Mouse (Mus musculus) intestine, embryonic 16.5 days (tissue): Measurements from ENCODE around the gene Ankra2. TPM values are rescaled to one million over a fixed set of nuclear protein-coding genes. Genes with fewer than 3 reads are reported as not detected.

ENCODE experiments used
- ATAC-seq: fragments of 200-750 bp; cut with Nextera tagmentation; 2 replicates; pipeline ENCODE4 v1.8.0; 2017; ENCODE audit warnings: moderate TSS enrichment, moderate library complexity
- H3K27ac ChIP-seq: fragments of 300-500 bp; sonication (generic); 2 replicates; pipeline ENCODE4 v1.5.1; 2014; ENCODE audit warnings: mild to moderate bottlenecking, low read length
- H3K27me3 ChIP-seq: fragments of 300-500 bp; sonication (generic); replicated peaks from 2 replicates; pipeline ENCODE4 v1.6.1; 2014; ENCODE audit warnings: low read length, control low read depth, mixed read lengths; ENCODE audit not compliant: control insufficient read depth, insufficient read depth
- H3K36me3 ChIP-seq: fragments of 300-500 bp; sonication (generic); 2 replicates; pipeline ENCODE4 v1.6.1; 2014; ENCODE audit warnings: low read length, control low read depth; ENCODE audit not compliant: control insufficient read depth, insufficient read depth
- H3K4me1 ChIP-seq: fragments of 300-500 bp; sonication (generic); 2 replicates; pipeline ENCODE4 v1.6.1; 2014; ENCODE audit warnings: low read length, control low read depth, mixed read lengths; ENCODE audit not compliant: control insufficient read depth, insufficient read depth
- H3K4me2 ChIP-seq: fragments of 300-500 bp; sonication (generic); 2 replicates; pipeline ENCODE4 v1.6.1; 2014; ENCODE audit warnings: low read depth, low read length, control low read depth
- H3K4me3 ChIP-seq: fragments of 300-500 bp; sonication (generic); 2 replicates; pipeline ENCODE4 v1.5.1; 2014; ENCODE audit warnings: mild to moderate bottlenecking, low read length
- H3K9ac ChIP-seq: fragments of 300-500 bp; sonication (generic); 2 replicates; pipeline ENCODE4 v1.6.1; 2014; ENCODE audit warnings: low read depth, low read length
- H3K9me3 ChIP-seq: fragments of 300-500 bp; sonication (generic); 2 replicates; pipeline ENCODE4 v1.6.1; 2016; ENCODE audit warnings: low read length, control low read depth; ENCODE audit not compliant: control insufficient read depth
- WGBS: fragments of 180-500 bp; shearing (Covaris S2); extraction: QIAGEN DNeasy Blood & Tissue Kit; methylation state at CpG from one replicate; pipeline ENCODE4 v1.1.7; 2014; 5-methylcytosine and 5-hydroxymethylcytosine counted together
- polyA plus RNA-seq: library from polyadenylated mRNA; unstranded; fragments of >200 nt; fragmentation: Nextera tagmentation; extraction: Ambion mirVana; gene quantifications from 2 replicates; pipeline ENCODE4 v1.2.1, GENCODE M21; 2015

The Ankra2 gene
- polyA plus RNA-seq, 1 experiment from 2014 or later, result 17.2 TPM

DNA sequence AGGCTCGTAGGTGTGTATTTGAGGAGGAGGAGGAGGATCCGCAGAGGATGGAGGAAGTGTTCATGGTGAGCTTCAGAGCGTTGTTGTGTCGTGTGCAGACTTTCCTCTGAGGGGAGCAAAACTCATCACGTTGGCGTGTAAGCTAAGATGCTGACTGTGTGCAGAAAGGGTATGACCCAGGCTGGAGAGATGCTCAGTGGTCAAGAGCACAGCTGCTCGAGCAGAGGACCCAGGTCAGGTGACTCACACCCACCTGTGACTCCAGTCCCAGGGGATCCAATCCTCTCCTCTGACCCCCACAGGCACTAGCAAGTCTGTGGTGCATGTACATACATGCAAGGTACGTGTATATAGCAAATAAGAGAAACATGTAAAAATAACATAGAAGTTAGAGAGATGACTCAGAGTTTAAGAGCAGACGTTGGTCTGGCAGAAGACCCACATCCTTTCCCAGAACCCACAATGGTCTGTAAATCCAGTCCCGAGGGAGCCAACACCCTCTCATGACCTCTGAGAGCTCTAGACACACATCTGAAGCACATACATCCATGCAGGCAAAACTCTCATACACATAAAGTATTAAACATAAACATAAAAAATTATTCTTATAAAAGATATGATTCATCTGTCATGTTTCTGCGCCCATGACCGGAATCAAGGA is 18.2 kb downstream of the Ankra2 start:
- Histone ChIP-seq H3K4me1 (no peaks in the 10 kb centered on the region), H3K4me3 (no peak overlapping the region), H3K27ac (no peak overlapping the region), H3K9ac (no peak overlapping the region), H3K36me3 (no peaks in the 10 kb centered on the region), H3K9me3 (no peaks in the 10 kb centered on the region), H3K4me2 (no peak overlapping the region), H3K27me3 (no peaks in the 10 kb centered on the region)
- ATAC-seq, result no peak
- 78% methylated on average over 12 of the region's 12 CpGs for WGBS

DNA sequence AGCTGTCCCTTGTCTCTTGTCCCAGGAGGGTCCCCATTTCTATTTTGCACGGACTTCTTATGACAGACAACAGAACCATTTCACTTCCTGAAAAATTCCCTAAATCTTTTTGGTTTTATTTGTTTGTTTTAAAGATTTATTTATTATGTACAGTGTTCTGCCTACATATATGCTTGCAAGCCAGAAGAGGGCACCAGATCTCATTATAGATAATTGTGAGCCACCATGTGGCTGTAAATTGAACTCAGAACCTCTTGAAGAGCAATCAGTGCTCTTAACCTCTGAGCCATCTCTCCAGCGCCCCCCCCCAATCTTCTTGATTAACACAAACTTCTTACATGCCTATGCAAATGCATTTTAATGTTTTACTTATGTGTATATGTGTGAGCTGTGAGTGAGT is 27.8 kb downstream of the Ankra2 start:
- Histone ChIP-seq H3K9me3 (0 out of 2 replicates have a peak, but pooled peaks cover 4% of the 10 kb centered on the region), H3K36me3 (no peaks in the 10 kb centered on the region), H3K4me2 (no peak overlapping the region), H3K9ac (no peak overlapping the region), H3K4me1 (no peaks in the 10 kb centered on the region), H3K4me3 (no peak overlapping the region), H3K27ac (no peak overlapping the region), H3K27me3 (no peaks in the 10 kb centered on the region)
- WGBS, result 42% methylated on average over 2 of the region's 2 CpGs
- ATAC-seq, result no peak

DNA sequence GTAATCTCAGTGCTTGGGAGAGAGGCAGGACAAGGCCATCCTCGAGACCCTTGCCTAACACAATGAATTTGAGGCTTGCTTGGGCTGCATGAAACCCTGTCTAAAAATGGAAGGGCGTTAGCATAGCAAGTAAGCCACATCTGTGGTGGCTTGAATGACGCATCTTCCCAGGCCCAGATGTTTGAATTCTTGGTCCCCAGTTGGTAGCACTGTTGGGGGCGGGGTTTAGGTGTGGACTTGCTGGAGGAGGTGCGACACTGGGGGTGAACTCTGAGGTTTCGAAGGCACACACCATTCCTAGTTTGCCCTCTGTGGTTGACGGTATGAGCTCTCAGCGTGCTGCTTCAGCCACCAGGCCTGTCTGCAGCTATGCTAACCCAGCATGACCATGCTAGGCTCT is 28.8 kb downstream of the Ankra2 start:
- Histone ChIP-seq H3K36me3 (no peaks in the 10 kb centered on the region), H3K9ac (no peak overlapping the region), H3K4me3 (no peak overlapping the region), H3K27me3 (no peaks in the 10 kb centered on the region), H3K4me2 (no peak overlapping the region), H3K27ac (no peak overlapping the region), H3K9me3 (0 out of 2 replicates have a peak, but pooled peaks cover 4% of the 10 kb centered on the region), H3K4me1 (no peaks in the 10 kb centered on the region)
- no peak for ATAC-seq
- 84% methylated on average over 8 of the region's 8 CpGs for WGBS

DNA sequence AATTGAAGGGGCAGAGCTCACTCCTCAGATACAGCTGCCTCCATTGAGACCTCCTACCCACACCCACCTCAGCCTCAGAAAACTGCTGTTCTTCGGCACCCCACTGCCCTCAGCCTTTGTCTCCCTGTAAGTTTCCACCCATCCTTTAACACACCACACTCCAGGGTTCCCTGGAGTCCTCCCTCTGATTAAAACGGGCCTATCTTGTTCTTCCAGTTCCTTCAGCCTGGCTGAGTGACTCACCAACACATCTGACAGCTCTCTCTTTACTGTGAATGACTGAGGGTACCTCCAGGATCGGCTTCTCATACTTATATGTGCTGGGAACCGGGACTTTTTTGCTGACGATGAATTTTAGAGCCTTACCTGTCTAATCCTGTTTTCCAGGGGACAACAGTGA is 33.2 kb downstream of the Ankra2 start:
- H3K27ac ChIP-seq, result no peak overlapping the region
- H3K36me3 ChIP-seq, result no peaks in the 10 kb centered on the region
- no peak overlapping the region for H3K4me3 ChIP-seq
- no peaks in the 10 kb centered on the region for H3K27me3 ChIP-seq
- H3K9me3 ChIP-seq, result 0 out of 2 replicates have a peak, but pooled peaks cover 4% of the 10 kb centered on the region
- H3K4me1 ChIP-seq, result no peaks in the 10 kb centered on the region
- no peak overlapping the region for H3K9ac ChIP-seq
- WGBS, result 36% methylated on average over 5 of the region's 5 CpGs
- peak; percentile 64 for ATAC-seq
- no peak overlapping the region for H3K4me2 ChIP-seq

DNA sequence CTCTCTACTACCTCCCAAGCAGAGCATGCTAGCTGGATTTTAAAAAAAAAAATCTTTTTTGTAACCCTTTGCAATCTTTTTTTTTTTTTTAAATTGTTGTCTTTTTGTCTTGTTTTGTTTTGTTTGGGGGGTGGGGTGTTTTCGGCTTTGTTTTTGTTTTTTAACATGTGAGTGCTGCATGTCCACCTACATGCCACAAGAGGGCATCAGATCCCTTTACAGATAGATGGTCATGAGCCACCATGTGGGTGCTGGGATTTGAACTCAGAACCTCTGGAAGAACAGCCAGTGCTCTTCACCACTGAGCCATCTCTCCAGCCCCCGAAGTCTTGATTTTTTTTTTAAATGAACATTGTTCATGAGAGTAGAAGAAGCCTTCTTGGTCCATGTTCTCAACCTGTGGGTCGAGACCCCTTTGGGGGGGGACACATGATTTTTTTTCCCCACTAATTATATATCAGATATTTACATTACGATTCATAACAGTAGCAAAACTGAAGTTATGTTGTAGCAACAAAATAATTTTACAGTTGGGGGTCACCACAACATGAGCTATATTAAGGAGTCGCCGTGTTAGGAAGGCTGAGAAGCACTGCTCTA is 35.1 kb downstream of the Ankra2 start:
- H3K27me3 ChIP-seq, result no peaks in the 10 kb centered on the region
- 91% methylated on average over 6 of the region's 6 CpGs for WGBS
- H3K36me3 ChIP-seq, result no peaks in the 10 kb centered on the region
- H3K9me3 ChIP-seq, result 0 out of 2 replicates have a peak, but pooled peaks cover 4% of the 10 kb centered on the region
- H3K9ac ChIP-seq, result no peak overlapping the region
- no peak overlapping the region for H3K27ac ChIP-seq
- H3K4me1 ChIP-seq, result no peaks in the 10 kb centered on the region
- no peak overlapping the region for H3K4me2 ChIP-seq
- no peak for ATAC-seq
- no peak overlapping the region for H3K4me3 ChIP-seq

DNA sequence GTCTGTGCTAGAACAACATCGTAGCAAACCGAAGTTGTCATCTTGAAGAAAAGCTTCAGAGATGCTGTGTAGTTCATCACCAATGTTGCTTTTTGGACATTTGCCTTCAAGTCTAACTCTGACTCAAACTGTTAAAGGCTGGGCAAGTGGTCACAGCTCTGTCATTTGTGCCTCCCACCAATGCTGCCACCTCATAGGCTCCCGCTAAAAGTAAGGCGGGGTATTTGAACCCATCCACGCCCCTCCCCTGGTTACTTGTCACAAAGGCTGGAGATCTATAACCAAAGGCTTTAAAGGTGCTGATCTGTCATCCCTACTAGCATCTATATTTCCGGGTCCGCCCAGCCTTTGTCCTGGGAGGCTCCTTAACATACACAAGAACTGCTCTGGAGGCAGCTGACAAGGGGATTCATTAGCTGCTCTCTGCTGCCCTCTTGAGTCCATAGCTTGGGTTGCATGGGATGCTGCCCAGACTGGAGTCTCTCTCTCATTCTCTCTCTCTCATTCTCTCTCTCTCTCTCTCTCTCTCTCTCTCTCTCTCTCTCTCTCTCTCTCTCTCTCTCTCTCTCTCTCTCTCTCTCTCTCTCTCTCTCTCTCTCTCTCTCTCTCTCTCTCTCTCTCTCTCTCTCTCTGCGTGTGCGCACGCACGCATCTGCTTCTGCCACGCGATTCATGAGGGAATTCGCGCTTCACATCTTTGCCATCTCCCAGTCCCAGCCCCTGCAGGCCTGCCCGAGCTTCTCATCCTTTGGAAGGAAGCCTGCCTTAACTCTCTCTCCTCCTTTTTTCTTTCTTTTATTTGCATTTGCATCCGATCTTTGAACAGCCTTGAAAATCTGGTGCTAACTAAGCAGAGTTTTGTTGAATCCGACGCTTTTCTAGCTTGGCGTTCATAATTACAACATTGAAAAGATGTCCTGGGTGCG is 36.2 kb downstream of the Ankra2 start:
- no peaks in the 10 kb centered on the region for H3K4me1 ChIP-seq
- H3K9ac ChIP-seq, result peak overlapping the region; percentile 47; the same call in 1 of the 2 replicates
- H3K4me2 ChIP-seq, result peak overlapping the region; percentile 16; the same call in 1 of the 2 replicates
- H3K27ac ChIP-seq, result no peak overlapping the region
- 48% methylated on average over 21 of the region's 21 CpGs for WGBS
- ATAC-seq, result peak; percentile 84
- no peak overlapping the region for H3K4me3 ChIP-seq
- 0 out of 2 replicates have a peak, but pooled peaks cover 4% of the 10 kb centered on the region for H3K9me3 ChIP-seq
- no peaks in the 10 kb centered on the region for H3K27me3 ChIP-seq
- no peaks in the 10 kb centered on the region for H3K36me3 ChIP-seq

DNA sequence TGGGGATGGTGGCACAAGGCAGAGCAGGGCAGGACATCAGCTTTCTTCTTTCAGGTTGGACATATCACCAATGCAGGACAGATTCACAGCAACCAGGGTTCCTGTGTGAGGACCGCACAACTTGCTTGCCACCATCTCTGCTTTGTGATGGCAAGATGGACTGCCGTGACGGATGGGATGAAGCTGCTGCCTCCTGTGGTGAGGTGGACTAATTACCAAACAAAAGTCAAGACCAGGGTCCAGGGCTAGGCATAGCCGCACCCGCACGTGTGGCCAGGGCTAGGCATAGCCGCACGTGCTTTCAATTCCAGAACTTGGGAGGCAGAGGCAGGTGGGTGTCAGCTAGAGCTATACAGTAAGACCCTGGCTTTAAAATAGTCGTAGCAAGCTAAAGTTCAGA is 42.4 kb downstream of the Ankra2 start:
- H3K27me3 ChIP-seq, result no peaks in the 10 kb centered on the region
- no peaks in the 10 kb centered on the region for H3K36me3 ChIP-seq
- no peaks in the 10 kb centered on the region for H3K9me3 ChIP-seq
- H3K4me2 ChIP-seq, result no peak overlapping the region
- H3K4me1 ChIP-seq, result 0 out of 2 replicates have a peak, but pooled peaks cover 4% of the 10 kb centered on the region
- 91% methylated on average over 9 of the region's 9 CpGs for WGBS
- ATAC-seq, result no peak
- no peak overlapping the region for H3K9ac ChIP-seq
- no peak overlapping the region for H3K27ac ChIP-seq
- no peak overlapping the region for H3K4me3 ChIP-seq

DNA sequence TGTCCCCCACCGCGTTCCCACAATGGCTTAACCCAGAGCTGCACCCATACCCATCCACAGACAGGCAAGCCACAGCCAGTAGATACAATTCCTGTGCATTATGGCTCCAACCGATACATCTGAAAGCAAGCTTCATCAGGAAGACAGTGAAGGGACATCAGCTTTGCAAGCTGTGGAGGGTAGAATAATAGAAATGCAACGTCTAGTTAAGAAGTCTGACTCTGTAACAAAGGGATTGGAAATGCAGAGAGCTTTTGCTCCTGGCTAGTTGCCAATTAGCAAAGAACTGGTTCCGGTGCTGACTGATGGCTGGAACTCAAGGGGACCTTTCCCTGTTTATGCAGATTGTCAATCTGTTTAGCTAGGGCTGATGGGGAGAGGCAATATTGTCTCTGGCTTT is 43.5 kb downstream of the Ankra2 start:
- Histone ChIP-seq H3K36me3 (no peaks in the 10 kb centered on the region), H3K9me3 (no peaks in the 10 kb centered on the region), H3K4me1 (0 out of 2 replicates have a peak, but pooled peaks cover 4% of the 10 kb centered on the region), H3K27ac (no peak overlapping the region), H3K4me2 (no peak overlapping the region), H3K9ac (no peak overlapping the region), H3K27me3 (no peaks in the 10 kb centered on the region), H3K4me3 (no peak overlapping the region)
- no peak for ATAC-seq
- WGBS, result 38% methylated on average over 5 of the region's 5 CpGs

DNA sequence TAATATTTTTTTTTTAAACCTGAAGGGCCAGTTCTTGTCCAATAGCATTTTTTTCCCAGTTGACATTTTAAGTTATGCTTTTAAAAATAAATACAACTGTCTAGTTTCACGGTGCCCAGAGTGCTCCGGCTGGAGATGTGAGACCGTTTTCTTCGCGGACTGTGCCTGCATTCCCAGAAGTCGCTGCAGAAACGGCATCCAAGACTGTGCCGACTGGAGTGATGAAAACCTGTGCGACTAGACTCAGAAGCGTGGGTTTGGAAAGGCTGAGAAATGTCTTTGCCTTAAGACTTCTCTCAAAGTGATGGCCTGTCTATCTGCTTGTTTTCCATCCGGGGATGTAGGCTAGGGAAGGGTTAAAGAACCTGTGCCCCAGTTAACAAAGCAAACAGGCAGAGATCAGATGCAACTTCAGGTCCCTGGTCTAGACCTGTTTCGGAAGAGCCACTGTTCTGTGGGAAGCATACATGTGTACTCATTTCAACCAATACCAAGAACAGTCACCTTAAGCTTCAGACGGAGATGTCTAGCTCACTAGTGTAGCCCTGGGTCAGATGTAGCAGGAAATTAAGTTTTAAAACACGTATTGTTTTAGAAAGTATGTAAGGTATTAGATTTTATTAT is 44.1 kb downstream of the Ankra2 start:
- no peak for ATAC-seq
- H3K27ac ChIP-seq, result no peak overlapping the region
- H3K4me2 ChIP-seq, result no peak overlapping the region

More for the DNA sequence above, 44.1 kb downstream of the Ankra2 start:
- H3K4me3 ChIP-seq, result no peak overlapping the region
- 35% methylated on average over 14 of the region's 14 CpGs for WGBS
- no peaks in the 10 kb centered on the region for H3K9me3 ChIP-seq
- 0 out of 2 replicates have a peak, but pooled peaks cover 4% of the 10 kb centered on the region for H3K4me1 ChIP-seq
- no peaks in the 10 kb centered on the region for H3K36me3 ChIP-seq
- no peaks in the 10 kb centered on the region for H3K27me3 ChIP-seq
- no peak overlapping the region for H3K9ac ChIP-seq
